Mouse (Mus musculus): ENCODE data around the gene Inip.
A peak's percentile ranks its signal among the peaks of the same experiment; 100 is the strongest.

Gene Inip

DNA sequence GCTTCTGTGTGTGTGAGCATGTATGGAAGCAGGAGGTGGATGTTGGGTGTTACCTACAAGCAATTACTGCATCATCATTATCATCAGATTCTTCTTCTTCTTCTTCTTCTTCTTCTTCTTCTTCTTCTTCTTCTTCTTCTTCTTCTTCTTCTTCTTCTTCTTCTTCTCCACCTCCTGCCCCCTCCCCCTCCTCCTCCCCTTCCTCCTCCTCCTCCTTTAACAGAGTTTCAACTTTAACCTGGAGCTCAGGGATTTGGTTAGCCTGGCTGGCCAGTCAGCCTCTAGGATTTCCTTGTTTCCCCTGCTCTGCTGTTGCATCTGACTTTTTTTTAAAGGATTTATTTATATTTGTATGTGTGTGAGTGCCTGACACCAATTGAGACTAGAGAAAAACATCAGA, at the start of gene Inip:
Gene Inip, minus strand, starts transcription at position 101 of the 400 bp plus-strand sequence.
- no peak for DNase-seq (ENCODE audit: low spot score in 2 of 2)

- peak in 1 of 2 experiments; percentile 69 for DNase-seq (ENCODE audit: low spot score in 2 of 2)
Observed at GRCm38 (mm10) chr4:59850181-59850580, 48.8 kb upstream of the Inip start.

- DNase-seq (ENCODE audit: low spot score in 2 of 2), result no peak
Observed at GRCm38 (mm10) chr4:59847447-59847846, 46.1 kb upstream of the Inip start.

DNA sequence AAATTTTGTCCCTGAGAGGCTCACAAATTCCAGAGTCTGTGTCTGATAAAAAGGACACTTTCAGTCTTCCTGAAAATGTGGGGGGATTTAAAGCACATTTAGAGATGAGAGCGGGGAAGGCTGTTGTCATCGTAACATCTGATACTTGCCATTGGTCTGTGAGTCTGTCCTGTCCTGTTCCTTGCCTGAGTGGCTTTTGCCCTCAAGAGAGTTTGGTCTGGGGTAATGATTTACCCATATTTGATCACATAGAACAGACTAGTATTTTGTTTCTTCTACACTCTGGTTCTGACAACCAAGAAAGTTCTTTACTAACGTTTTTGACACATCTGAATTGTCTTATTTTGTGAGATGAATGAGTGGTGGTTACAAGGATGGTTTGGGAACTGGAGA, 43.9 kb upstream of the Inip start:
- no peak for DNase-seq (ENCODE audit: low spot score in 2 of 2)

DNA sequence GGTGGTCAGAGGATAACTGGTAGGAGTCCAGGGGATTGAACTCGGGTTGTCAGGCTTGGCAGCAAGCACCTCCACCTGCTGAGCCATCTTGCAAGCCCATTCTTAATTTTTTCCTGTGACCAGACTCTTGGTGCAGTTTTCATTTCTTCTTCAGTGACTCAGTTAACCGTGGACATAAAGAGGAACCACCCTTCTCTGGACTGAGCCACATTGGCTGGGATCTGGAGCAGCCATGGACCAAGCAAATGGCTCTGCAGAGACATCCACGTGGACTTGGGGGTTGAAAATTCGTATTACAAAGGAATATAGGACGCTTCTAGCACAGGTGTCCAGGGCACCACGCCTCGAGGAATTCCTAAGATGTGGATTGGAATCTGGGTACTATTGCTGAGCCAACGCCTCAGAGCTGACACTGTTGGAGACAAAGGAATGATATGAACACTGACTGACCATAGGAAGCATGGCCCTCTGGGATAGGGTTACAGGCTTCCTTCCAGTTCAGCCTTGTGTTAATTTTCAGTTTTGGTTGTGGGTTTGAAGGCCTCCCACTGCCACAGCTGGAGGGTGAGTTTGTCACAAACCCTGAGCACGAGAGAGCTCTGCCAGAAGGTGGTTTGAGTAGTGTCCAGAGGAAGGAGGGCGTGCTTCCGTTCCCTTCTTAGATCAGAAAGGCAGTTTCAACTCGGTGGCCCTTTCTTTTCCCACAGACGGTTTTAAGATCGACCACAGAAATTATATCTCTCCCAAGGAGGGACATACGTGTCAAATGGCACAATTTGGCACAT, 43.3 kb upstream of the Inip start:
- no peak for DNase-seq (ENCODE audit: low spot score in 2 of 2)

DNA sequence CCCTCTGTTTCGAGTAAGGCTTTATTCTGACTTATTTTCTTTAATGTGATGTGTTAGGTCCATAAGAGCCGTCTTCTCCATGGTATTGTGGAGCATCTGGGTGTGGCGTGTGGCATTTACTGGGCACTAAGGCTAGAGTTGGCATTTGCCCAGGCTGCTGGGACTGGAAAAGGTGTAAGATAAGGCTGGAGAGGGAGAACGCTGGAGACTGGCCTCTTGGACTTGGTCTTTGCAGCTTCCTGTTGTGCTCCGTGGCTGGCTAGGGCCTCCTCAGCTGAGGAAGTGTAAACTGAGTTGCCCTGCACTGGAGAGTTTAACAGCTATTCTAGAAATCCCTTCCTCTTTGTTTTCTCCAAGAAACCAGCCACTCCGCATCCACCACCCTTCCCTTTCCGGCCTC, 36.3 kb upstream of the Inip start:
- no peak for DNase-seq (ENCODE audit: low spot score in 2 of 2)

- DNase-seq (ENCODE audit: low spot score in 2 of 2), result no peak
Observed at GRCm38 (mm10) chr4:59832810-59833209, 31.4 kb upstream of the Inip start.

DNA sequence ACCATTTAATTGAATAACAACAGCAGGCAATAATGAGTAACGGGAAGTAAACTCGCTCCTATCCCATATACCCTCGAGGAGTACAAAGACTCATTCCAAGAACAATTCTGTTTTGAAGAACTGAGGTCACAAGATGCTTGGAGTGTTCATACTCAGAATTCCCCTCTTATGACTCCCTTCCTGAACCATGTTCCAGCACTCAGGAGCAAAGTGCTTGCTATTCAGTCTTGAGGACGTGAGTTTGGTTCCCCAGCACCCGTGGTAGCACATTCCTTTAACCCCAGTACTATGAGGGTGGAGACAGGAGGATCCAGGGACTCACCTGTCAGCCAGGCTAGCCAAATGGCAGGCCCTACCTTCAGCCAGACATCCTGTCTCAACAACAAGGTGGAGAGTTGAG, 29.6 kb upstream of the Inip start:
- no peak for DNase-seq (ENCODE audit: low spot score in 2 of 2)

GRCm38 (mm10) chr4:59829072-59829471, 27.7 kb upstream of the Inip start:
- DNase-seq (ENCODE audit: low spot score in 2 of 2), result no peak

- no peak for DNase-seq (ENCODE audit: low spot score in 2 of 2)
Observed at GRCm38 (mm10) chr4:59826381-59826780, 25.0 kb upstream of the Inip start.

DNA sequence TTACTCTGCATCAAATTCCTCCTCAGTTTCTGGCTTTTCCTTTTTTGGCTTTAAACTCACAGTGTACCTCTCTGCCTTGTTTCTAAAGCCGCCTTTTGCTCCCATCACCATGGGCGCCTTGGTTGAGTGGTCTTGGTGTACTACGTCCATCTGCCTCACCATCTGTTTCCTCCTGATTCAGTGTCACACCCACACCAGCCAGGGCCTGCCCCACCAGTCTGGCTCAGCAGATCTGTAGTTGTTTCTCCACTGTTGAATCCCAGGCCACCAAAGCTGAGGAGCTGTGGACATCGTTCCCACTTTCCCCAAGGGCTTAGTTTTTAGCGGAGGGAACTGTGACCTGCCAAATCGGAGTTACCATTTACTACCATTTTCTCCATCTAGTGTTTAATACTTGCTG, 24.2 kb upstream of the Inip start:
- DNase-seq (ENCODE audit: low spot score in 2 of 2), result no peak

DNA sequence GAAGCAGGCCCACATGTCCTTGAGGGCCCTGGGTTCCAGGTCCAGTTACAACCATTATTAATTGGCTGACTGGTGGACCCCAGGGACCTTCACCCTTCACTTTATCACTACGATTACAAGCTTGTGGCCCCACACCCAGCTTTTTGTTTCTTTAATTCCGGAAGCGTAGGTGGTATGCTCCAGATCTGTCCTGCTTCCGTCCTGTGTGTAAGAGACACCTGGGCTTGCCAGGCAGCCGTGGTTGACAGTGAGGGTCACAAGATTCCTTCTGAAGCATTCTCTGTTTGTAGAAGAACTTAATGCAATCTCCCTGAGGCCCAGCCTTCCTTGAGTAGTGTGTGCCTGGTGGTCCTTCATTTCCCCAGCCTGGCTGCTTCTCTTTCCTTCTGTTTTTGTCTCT, 23.5 kb upstream of the Inip start:
- DNase-seq (ENCODE audit: low spot score in 2 of 2), result no peak

GRCm38 (mm10) chr4:59823470-59823869, 22.1 kb upstream of the Inip start:
- DNase-seq (ENCODE audit: low spot score in 2 of 2), result peak in 1 of 2 experiments; percentile 44

DNA sequence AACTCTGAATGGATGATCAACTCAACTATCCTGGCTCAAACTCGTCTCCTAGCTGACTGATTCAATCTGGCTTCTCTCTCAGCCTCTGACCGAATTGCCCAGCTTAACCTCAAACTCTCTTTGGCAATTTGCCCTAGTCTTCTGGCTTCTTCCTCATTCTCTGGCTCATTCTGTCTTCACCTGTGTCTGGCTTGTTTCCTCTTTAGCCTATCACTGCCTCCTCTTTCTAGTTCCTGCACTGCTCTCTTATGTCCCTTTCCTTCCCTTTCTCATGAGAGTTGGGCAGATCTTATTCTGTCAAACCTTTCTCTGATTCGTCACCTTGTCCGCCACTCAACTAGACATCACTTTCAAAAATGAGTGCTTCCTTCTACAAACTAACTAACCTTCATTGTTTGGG, 20.7 kb upstream of the Inip start:
- no peak for DNase-seq (ENCODE audit: low spot score in 2 of 2)

- DNase-seq (ENCODE audit: low spot score in 2 of 2), result no peak
Observed at GRCm38 (mm10) chr4:59821516-59821915, 20.1 kb upstream of the Inip start.

DNA sequence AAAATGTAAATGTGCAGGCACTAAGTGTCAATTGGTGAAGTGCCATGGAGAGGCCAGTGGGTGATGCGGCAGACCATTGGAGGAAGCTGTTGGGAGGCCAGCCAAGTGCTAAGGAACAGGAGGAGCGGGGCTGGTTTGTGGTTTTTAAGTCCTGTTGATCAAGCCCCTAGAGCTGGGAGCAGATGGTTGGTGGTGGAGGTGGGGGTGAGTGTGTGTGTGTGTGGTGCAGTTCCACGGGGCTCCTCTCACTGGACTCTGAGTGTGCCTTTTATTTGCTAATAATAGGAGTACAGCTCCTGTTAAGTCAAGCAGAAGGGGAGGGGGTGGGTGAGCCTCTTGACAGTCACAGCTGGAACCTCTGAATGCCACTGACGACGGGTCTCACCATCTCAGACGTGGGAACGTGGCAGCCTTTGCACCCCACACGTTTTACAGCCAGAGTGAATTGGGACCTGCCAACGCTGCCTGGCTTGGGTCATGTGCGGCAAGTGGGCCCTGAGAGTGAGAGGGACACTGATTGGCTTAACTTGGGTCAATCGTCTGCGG, 18.2 kb upstream of the Inip start:
- no peak for DNase-seq (ENCODE audit: low spot score in 2 of 2)

- DNase-seq (ENCODE audit: low spot score in 2 of 2), result no peak
Observed at GRCm38 (mm10) chr4:59819054-59819472, 17.7 kb upstream of the Inip start.

DNA sequence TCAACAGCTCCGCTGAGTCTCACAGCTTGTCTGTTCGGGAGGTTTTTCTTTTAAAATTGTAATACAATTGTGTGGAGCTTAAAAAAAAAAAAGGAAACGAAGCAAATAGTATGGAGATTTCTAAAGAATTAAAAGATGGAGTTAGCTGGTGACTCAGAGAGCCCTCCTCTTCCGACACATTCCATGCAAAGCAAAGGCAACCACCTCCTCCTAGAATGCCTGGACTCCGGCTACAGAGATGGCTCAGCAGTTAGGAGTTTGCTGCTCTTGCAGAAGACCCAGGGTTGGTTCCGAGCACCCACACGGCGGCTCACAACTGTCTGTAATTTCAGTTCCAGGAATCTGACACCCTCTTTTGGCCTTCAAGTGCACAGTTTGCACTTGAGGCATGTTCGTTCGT, 17.1 kb upstream of the Inip start:
- DNase-seq (ENCODE audit: low spot score in 2 of 2), result no peak

DNA sequence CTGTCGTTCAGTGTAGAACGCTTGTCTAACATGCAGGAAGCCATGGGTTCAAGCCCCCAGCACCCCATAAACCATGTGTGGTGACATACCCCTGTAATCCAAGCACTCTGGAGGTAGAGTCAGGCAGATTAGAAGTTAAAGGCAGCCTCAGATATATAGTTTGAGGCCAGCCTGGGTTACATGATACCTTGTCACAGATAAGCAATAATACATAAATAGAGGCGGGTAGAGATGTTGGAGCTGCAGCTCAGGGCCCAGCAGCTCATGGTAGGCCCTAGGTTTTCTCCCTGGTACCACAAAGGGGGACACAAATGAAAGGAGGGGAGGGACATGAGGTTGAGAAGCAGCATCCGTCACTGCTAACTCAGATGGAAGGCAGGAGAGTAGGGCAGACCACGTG, 16.4 kb upstream of the Inip start:
- DNase-seq (ENCODE audit: low spot score in 2 of 2), result no peak

DNA sequence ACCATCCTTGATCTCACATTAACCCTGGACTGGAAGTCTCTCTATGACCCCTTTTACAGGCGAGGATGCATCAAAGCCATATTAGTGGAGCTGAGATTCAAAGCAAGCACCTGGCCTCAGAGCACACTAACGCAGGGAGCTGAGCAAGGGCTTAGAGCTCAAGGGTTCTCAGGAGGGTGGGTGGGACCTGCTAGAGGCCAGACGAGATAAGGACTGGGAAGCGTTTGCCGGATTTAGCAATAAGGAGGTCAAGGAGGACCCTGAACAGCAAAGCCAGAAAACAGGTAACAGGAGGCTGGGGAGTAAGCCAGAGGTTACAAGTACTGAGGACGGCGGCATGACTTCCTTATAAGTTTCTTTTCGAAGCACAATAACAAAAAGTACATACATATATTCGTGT, 15.1 kb upstream of the Inip start:
- DNase-seq (ENCODE audit: low spot score in 2 of 2), result no peak

DNA sequence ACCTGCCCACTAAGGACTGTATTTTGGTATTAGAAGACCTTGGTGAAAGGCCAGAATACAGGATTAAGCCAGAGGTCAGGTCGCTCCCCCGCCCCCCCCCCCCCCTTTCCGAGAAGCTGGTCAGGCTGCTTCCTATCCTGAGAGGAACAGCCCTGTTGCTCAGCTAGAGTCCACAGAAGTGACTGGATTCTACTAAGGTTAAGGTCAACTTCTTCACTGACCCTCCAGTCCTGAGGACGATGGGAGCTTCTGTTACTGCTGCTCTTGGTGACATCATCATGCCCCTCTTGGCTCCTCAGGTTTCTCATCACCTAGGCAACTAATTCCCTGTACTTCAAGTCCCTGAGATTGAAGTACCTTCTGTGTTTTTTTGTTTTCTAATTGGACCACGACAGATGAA, 14.6 kb upstream of the Inip start:
- DNase-seq (ENCODE audit: low spot score in 2 of 2), result no peak

DNA sequence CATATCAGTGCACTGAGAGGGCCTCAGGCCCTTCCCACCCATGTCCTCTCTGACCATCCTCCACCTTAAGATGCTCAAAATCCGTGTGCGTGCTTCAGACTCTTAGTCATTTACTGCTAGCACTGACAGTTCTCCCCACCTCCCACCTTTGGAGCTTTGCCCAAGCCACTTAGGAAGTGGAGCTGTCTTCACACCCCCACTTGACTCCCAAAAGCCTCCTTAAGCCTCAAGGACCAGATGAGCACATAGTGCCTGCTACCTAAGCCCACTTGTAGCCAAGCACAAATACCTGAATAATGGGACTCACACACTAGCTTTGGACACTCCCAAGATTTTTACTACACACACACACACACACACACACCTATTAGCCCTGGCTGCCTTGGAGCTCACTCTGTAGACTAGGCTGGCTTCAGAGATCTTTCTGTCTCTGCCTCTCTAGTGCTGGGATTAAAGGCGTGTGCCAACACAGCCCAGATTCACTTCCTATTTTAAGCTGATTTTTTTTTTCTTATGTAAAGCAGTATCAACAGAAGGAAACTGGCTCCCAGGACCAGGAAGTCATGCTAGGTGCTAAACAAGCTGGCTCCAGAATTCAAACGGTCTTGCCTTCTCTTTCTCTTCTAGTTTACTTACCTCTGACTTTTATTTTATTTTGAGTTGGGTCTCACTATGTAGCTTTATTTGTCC, 13.9 kb upstream of the Inip start:
- no peak for DNase-seq (ENCODE audit: low spot score in 2 of 2)

DNA sequence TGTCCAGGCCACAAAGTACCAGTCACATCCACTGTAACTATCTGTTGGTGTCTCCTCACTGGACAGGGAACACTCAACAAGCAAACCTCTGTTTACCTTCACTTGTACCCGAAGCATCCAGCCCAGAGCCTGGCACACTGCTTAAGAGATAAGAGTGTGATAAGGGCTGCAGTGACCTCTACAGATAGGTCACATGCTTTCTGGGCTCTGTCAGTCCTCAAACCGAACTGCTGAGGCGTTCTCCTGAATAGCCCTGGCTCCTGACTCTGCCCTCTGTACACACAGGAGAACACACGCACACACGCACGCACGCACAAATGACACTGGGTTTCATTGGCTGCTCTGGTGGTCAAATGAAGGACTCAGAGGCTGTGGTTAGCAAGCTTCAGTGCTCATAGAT, 12.7 kb upstream of the Inip start:
- DNase-seq (ENCODE audit: low spot score in 2 of 2), result no peak

Data from frontal cortex, postnatal 14 days (tissue).